ENCODE assay signal across 19 mouse cellular contexts in genomic region chr14:41011916-41012315, GRCm38 (mm10). TPM values are rescaled to one million over a fixed set of nuclear protein-coding genes. Genes with fewer than 3 reads are reported as not detected.
DNase-seq lines count a peak whose midpoint lies in the region; TF ChIP-seq lines count a peak whose summit lies in the region.
"Had no signal": no experiment of that assay in that cellular context is flagged by ENCODE, and none has a peak within 500 bp of the region (broad histone marks: within the 10 kb centered on the region; RNA-seq: fewer than 3 reads in every experiment).

No protein-coding gene starts in this region.

- 22% methylated on average over 3 of the region's 3 CpGs for WGBS in liver, adult 2 months
- WGBS in small intestine, adult 2 months = 48% methylated on average over 3 of the region's 3 CpGs

- no peak overlapping the region for H3K4me3 ChIP-seq in liver, adult 2 months (ENCODE audit: insufficient read depth, low read depth, low read length)
- no peak overlapping the region for H3K4me3 ChIP-seq in small intestine, adult 2 months (ENCODE audit: low read depth, low read length)
- H3K4me3 ChIP-seq: embryonic facial prominence, embryonic 10.5 days; hindbrain, embryonic 10.5 days; limb, embryonic 10.5 days had no signal

- no peaks in the 10 kb centered on the region for H3K27me3 ChIP-seq in liver, adult 2 months (ENCODE audit: control insufficient read depth, insufficient read depth, low read length)
- no peaks in the 10 kb centered on the region for H3K27me3 ChIP-seq in small intestine, adult 2 months (ENCODE audit: control insufficient read depth, insufficient read depth, low read length)
- H3K27me3 ChIP-seq: midbrain, embryonic 13.5 days had no signal

- peak; percentile 68 for DNase-seq in adrenal gland, postnatal 10 days
- DNase-seq in adrenal gland, adult 18-20 months (ENCODE audit: low spot score in 2 of 2) = no peak
- DNase-seq in liver, adult 2 months (ENCODE audit: extremely low read depth, low read depth, low spot score) = peak; percentile 72
- DNase-seq in liver = no peak
- DNase-seq in kidney, postnatal 36 days = peak; percentile 66 to 87
- DNase-seq in thymus, postnatal 25 days = no peak
- DNase-seq in lung, postnatal 25 days (ENCODE audit: low spot score) = no peak
- DNase-seq: cerebellum, adult 11 months; cerebellum, postnatal 36 days; lung, adult 2 months; right cerebral cortex, postnatal 4 days had no signal

- H3K4me1 ChIP-seq in liver, adult 2 months (ENCODE audit: control insufficient read depth, insufficient read depth, low read length) = peaks cover 11% of the 10 kb centered on the region; the same call in 1 of the 2 replicates
- H3K4me1 ChIP-seq in small intestine, adult 2 months (ENCODE audit: control insufficient read depth, insufficient read depth, insufficient read length, low read length) = peaks cover 14% of the 10 kb centered on the region

- TF ChIP-seq POLR2A in liver, adult 2 months (IDR thresholded peaks at IDR 0.05; ENCODE audit: extremely low read depth, insufficient read depth, low read length) = no peak
- TF ChIP-seq POLR2A in small intestine, adult 2 months (IDR thresholded peaks at IDR 0.05; ENCODE audit: low read depth, low read length) = no peak

- H3K9ac ChIP-seq in liver, adult 2 months (ENCODE audit: low read depth, low read length) = no peak overlapping the region
- H3K9ac ChIP-seq: midbrain, embryonic 13.5 days had no signal

- H3K27ac ChIP-seq in liver, adult 2 months (replicated peaks; ENCODE audit: insufficient read depth, low read depth, low read length) = no peak overlapping the region
- peak overlapping the region; percentile 75 for H3K27ac ChIP-seq in small intestine, adult 2 months (ENCODE audit: insufficient read depth, low read depth, low read length)
- H3K27ac ChIP-seq: embryonic facial prominence, embryonic 10.5 days; hindbrain, embryonic 10.5 days; left cerebral cortex, adult 2 months; limb, embryonic 10.5 days; midbrain, embryonic 13.5 days had no signal

- no peaks in the 10 kb centered on the region for H3K36me3 ChIP-seq in liver, adult 2 months (ENCODE audit: control insufficient read depth, insufficient read depth, low read length)
- H3K36me3 ChIP-seq in small intestine, adult 2 months (ENCODE audit: control insufficient read depth, insufficient read depth, low read length) = no peaks in the 10 kb centered on the region
- H3K36me3 ChIP-seq: embryonic facial prominence, embryonic 10.5 days; hindbrain, embryonic 10.5 days; limb, embryonic 10.5 days; midbrain, embryonic 13.5 days had no signal

- no peak for TF ChIP-seq CTCF in liver, adult 2 months (IDR thresholded peaks at IDR 0.05; ENCODE audit: low read depth, low read length)
- no peak for TF ChIP-seq CTCF in small intestine, adult 2 months (IDR thresholded peaks at IDR 0.05; ENCODE audit: extremely low read depth, insufficient read length, insufficient replicate concordance, low read depth, low read length)

- no peaks in the 10 kb centered on the region for H3K79me2 ChIP-seq in liver, adult 2 months (ENCODE audit: control insufficient read depth, insufficient read depth, low read length)

RNA-seq across cellular contexts. Expression of gene Fam213a, which starts 1.7 kb away (rescaled TPM):
- 100 to 1,000 TPM; 230 to 232 TPM for total RNA-seq in adrenal gland, postnatal 10 days (2021)
- 100 to 1,000 TPM; 109 to 216 TPM for total RNA-seq in adrenal gland, adult 18-20 months (2021)
- total RNA-seq in liver, adult 2 months (2014; rRNA removed) = 63.2 and 66.3 TPM in 2 replicates
- polyA plus RNA-seq in liver, adult 2 months (2012; rRNA removed) = 25.5 and 42.2 TPM in 2 replicates
- 16.7 and 29.9 TPM in 2 replicates for polyA plus RNA-seq in small intestine, adult 2 months (2012; rRNA removed)

RNA-seq across cellular contexts. Expression of gene Tspan14, which starts 45.3 kb away (rescaled TPM):
- total RNA-seq in adrenal gland, postnatal 10 days (2021) = 10 to 100 TPM; 50.0 to 53.8 TPM
- 10 to 100 TPM; 33.7 to 35.0 TPM for total RNA-seq in adrenal gland, adult 18-20 months (2021)
- 13.3 and 15.4 TPM in 2 replicates for total RNA-seq in liver, adult 2 months (2014; rRNA removed)
- 28.5 and 30.4 TPM in 2 replicates for polyA plus RNA-seq in liver, adult 2 months (2012; rRNA removed)
- 18.4 and 38.2 TPM in 2 replicates for polyA plus RNA-seq in small intestine, adult 2 months (2012; rRNA removed)

RNA-seq across cellular contexts. Expression of gene Dydc2, which starts 57.1 kb away (rescaled TPM):
- total RNA-seq in adrenal gland, postnatal 10 days (2021) = not detected
- total RNA-seq in adrenal gland, adult 18-20 months (2021) = under 1 TPM; 0.80 to 0.90 TPM
- not detected in 2 replicates for total RNA-seq in liver, adult 2 months (2014; rRNA removed)
- not detected in 2 replicates for polyA plus RNA-seq in liver, adult 2 months (2012; rRNA removed)
- polyA plus RNA-seq in small intestine, adult 2 months (2012; rRNA removed) = not detected in 2 replicates
- polyA plus RNA-seq: embryonic facial prominence, embryonic 10.5 days; erythroblast, embryonic 14.5 days; limb, embryonic 10.5 days; urinary bladder, adult 2 months had no signal

Comparison
In these comparisons a context has a peak if more than half of its experiments do, and no peak if none do; other contexts are left out.
1. DNase-seq: peak in adrenal gland, postnatal 10 days (single experiment), liver, adult 2 months (single experiment) and kidney, postnatal 36 days (2 of 2); none in adrenal gland, adult 18-20 months (0 of 2), liver (single experiment), thymus, postnatal 25 days (single experiment) and lung, postnatal 25 days (single experiment).